Mouse (Mus musculus): Measurements from ENCODE around the gene Isoc2b. TPM values are rescaled to one million over a fixed set of nuclear protein-coding genes. Genes with fewer than 3 reads are reported as not detected.

Isoc2b gene
- polyA plus RNA-seq, 1 experiment from 2014 or later = 8.9 TPM

DNA sequence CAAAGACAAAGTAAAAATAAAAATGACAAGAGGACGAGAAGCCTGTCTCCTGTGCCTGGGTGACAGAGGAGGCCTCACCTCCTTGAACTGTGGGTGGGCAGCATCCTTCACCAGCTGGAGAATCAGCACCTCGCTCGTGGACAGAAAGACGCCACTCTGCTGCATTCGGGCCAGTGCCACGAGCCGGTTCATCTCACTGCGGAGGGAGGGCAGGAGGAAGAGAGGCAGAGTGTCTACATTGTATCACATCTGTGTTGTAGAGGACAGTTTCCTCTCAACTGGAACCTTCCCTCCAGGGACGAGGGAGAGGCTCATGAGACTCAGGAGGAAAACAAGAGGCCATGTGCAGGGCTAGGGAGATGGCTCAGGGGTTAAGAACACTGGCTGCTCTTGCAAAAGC is 20.7 kb downstream of the Isoc2b start:
- H3K9ac ChIP-seq (ENCODE audit: low read length) = no peak overlapping the region
- H3K9me3 ChIP-seq (ENCODE audit: control insufficient read depth, low read length) = no peaks in the 10 kb centered on the region
- WGBS = 59% methylated on average over 9 of the region's 9 CpGs
- no peak overlapping the region for H3K4me3 ChIP-seq (ENCODE audit: low read depth, low read length)
- H3K4me2 ChIP-seq (ENCODE audit: low read length) = no peak overlapping the region
- ATAC-seq (replicated peaks; ENCODE audit: low FRiP score, low TSS enrichment, low read depth) (no peak), DNase-seq (ENCODE audit: low spot score) (no peak)
- H3K27ac ChIP-seq (ENCODE audit: low read depth) = no peak overlapping the region
- peaks cover 6% of the 10 kb centered on the region for H3K4me1 ChIP-seq (replicated peaks; ENCODE audit: control insufficient read depth, insufficient read depth, low read length)
- H3K36me3 ChIP-seq (ENCODE audit: control insufficient read depth, insufficient read depth, low read length) = no peaks in the 10 kb centered on the region
- H3K27me3 ChIP-seq (replicated peaks; ENCODE audit: control insufficient read depth, insufficient read depth, low read length) = peaks cover 21% of the 10 kb centered on the region

DNA sequence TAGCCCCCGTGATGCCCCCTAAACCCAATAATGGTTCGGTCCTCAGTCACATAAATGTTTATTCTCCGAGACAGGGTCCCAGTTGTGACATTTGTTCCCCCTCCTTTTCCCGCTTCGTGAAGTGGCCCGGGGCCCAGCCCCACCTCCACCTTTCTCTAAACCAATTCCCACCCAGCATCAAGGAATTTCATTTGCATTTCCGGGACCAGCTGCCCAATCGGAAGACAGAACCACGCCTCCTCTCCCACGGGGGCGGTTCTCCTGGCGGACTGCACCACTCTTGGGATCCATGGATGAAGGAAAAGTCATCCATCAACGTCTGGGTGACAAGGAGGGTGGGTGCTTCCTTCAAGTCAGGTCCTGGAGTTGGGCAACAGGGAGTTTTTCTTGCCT is 25.1 kb downstream of the Isoc2b start:
- peak; percentile 88 for DNase-seq (ENCODE audit: low spot score)
- H3K4me3 ChIP-seq (ENCODE audit: low read depth, low read length) = peak overlapping the region; percentile 39
- H3K4me2 ChIP-seq (ENCODE audit: low read length) = peak overlapping the region; percentile 93
- WGBS = under 1% methylated on average over 13 of the region's 13 CpGs
- ATAC-seq (replicated peaks; ENCODE audit: low FRiP score, low TSS enrichment, low read depth) = peak; percentile 88
- no peak overlapping the region for H3K27ac ChIP-seq (ENCODE audit: low read depth)
- no peaks in the 10 kb centered on the region for H3K9me3 ChIP-seq (ENCODE audit: control insufficient read depth, low read length)
- no peaks in the 10 kb centered on the region for H3K36me3 ChIP-seq (ENCODE audit: control insufficient read depth, insufficient read depth, low read length)
- H3K4me1 ChIP-seq (replicated peaks; ENCODE audit: control insufficient read depth, insufficient read depth, low read length) = peaks cover 14% of the 10 kb centered on the region
- H3K27me3 ChIP-seq (replicated peaks; ENCODE audit: control insufficient read depth, insufficient read depth, low read length) = peaks cover 55% of the 10 kb centered on the region
- 0 out of 2 replicates have a peak overlapping the region, but pooled peaks have one; percentile 16 for H3K9ac ChIP-seq (ENCODE audit: low read length)

DNA sequence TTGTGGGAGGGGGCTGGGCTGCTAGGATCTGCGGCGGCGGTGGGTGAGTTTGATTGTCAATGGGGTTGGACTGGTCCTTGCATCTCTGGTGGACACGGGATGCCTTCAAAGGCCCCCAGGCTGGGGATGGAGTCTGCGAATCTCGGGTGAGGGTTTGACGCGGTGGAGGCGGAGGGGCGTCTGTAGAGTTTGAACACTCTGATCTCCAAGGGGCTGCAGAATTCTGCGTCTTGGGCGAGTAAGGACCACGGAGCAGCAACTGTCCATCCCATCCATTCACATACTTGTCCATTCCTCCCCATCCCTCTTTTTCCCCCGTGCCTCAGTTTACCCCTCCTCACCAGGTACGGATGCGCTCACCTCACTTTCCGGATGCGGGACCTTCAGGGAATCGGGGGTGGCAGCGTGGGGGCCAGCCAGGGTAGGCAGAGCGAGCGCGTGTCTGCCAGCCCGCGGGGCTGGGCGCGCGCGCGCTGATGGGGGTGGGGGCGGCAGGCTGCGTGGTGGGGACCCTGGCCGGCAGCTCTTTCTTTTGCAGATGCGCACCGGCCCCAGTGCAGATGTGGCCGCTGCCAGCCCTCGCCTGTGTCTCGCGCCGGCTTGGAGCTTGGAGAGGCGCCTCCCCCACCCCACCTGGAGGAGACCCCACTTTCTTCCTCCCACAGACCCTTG is 25.7 kb downstream of the Isoc2b start, which contains the start of gene Shisa7:
Gene Shisa7 (minus strand): TSS at position 452 of the 672 bp plus-strand sequence.
- ATAC-seq (replicated peaks; ENCODE audit: low FRiP score, low TSS enrichment, low read depth) (peak; percentile 63), DNase-seq (ENCODE audit: low spot score) (no peak)
- H3K36me3 ChIP-seq (ENCODE audit: control insufficient read depth, insufficient read depth, low read length) = no peaks in the 10 kb centered on the region
- H3K9ac ChIP-seq (ENCODE audit: low read length) = peak within 1 kb of the TSS; percentile 25; the same call in 1 of the 2 replicates
- H3K27ac ChIP-seq (ENCODE audit: low read depth) = no peak within 1 kb of the TSS
- H3K27me3 ChIP-seq (replicated peaks; ENCODE audit: control insufficient read depth, insufficient read depth, low read length) = peaks cover 60% of the 10 kb centered on the region
- no peaks in the 10 kb centered on the region for H3K9me3 ChIP-seq (ENCODE audit: control insufficient read depth, low read length)
- H3K4me3 ChIP-seq (ENCODE audit: low read depth, low read length) = peak within 1 kb of the TSS; percentile 39
- H3K4me2 ChIP-seq (ENCODE audit: low read length) = peak within 1 kb of the TSS; percentile 93
- peaks cover 14% of the 10 kb centered on the region for H3K4me1 ChIP-seq (replicated peaks; ENCODE audit: control insufficient read depth, insufficient read depth, low read length)
- 2% methylated on average over 41 of the region's 41 CpGs for WGBS

DNA sequence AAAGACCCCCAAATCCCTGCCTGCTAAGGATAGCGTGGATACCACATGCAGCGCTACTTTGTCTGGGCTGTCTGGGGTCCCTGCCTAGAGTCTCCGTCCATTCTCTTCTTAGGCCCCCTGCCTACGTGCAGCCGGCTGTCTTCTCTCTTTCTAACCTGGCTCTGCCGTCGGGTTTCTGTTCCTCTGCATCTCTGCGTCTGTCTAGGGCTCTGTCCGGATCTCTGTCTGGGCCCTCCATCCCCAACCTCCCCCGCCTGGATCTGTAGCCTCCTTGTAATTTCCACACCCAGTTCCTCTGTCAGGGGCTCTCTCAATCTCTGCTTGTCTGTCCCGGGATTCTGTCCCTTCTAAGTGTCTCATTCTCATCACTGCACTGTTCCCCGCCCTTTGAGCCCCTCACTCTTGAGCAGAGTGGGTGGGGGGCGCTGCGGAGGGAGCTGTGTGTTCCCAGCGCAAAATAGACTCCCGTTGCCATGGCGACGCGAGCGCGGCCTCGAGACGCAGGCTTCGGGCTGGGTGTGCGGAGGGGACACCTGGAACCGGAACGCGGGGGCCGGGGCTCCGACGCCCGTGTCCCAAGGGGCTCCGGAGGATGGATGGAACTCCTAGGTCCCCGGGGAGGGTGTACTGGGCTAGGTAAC is 26.3 kb downstream of the Isoc2b start:
- Histone ChIP-seq H3K9ac (ENCODE audit: low read length) (0 out of 2 replicates have a peak overlapping the region, but pooled peaks have one; percentile 25), H3K4me1 (replicated peaks; ENCODE audit: control insufficient read depth, insufficient read depth, low read length) (peaks cover 14% of the 10 kb centered on the region), H3K9me3 (ENCODE audit: control insufficient read depth, low read length) (no peaks in the 10 kb centered on the region), H3K27ac (ENCODE audit: low read depth) (no peak overlapping the region), H3K27me3 (replicated peaks; ENCODE audit: control insufficient read depth, insufficient read depth, low read length) (peaks cover 60% of the 10 kb centered on the region), H3K36me3 (ENCODE audit: control insufficient read depth, insufficient read depth, low read length) (no peaks in the 10 kb centered on the region), H3K4me3 (ENCODE audit: low read depth, low read length) (peak overlapping the region; percentile 39), H3K4me2 (ENCODE audit: low read length) (peak overlapping the region; percentile 93)
- WGBS = 2% methylated on average over 34 of the region's 34 CpGs
- DNase-seq (ENCODE audit: low spot score) = no peak
- ATAC-seq (replicated peaks; ENCODE audit: low FRiP score, low TSS enrichment, low read depth) = no peak

DNA sequence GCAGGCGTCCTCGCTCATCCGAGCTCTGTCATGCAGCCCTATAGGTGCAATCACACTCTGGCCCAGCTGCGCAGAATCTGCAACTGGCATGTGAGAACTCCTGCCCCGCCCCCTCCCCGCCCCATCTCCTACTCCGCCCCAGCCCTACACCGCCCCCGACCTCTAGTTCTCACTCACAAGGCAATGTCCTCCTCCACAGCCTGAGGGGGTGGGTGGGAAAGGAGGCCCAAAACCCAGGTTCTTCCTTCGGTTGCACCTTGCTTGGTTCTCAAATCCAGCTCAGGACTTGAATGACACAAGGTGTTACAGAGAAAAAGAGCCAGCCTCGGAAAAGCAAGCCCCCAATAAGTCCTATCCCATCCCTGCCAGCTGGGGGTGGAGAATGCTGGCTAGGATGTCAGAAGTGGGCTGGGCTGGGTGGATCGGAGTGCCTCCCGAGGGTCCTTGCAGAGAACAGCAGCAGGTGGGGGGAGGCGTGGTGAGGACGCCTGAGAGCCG is 27.4 kb downstream of the Isoc2b start:
- Histone ChIP-seq H3K27me3 (replicated peaks; ENCODE audit: control insufficient read depth, insufficient read depth, low read length) (peaks cover 66% of the 10 kb centered on the region), H3K4me3 (ENCODE audit: low read depth, low read length) (no peak overlapping the region; the same call in 1 of the 2 replicates), H3K4me1 (replicated peaks; ENCODE audit: control insufficient read depth, insufficient read depth, low read length) (peaks cover 14% of the 10 kb centered on the region), H3K4me2 (ENCODE audit: low read length) (peak overlapping the region; percentile 33), H3K9me3 (ENCODE audit: control insufficient read depth, low read length) (no peaks in the 10 kb centered on the region), H3K36me3 (ENCODE audit: control insufficient read depth, insufficient read depth, low read length) (no peaks in the 10 kb centered on the region), H3K9ac (ENCODE audit: low read length) (no peak overlapping the region), H3K27ac (ENCODE audit: low read depth) (no peak overlapping the region)
- 0% methylated on average over 16 of the region's 16 CpGs for WGBS
- ATAC-seq (replicated peaks; ENCODE audit: low FRiP score, low TSS enrichment, low read depth) = peak; percentile 54
- peak; percentile 62 for DNase-seq (ENCODE audit: low spot score)

DNA sequence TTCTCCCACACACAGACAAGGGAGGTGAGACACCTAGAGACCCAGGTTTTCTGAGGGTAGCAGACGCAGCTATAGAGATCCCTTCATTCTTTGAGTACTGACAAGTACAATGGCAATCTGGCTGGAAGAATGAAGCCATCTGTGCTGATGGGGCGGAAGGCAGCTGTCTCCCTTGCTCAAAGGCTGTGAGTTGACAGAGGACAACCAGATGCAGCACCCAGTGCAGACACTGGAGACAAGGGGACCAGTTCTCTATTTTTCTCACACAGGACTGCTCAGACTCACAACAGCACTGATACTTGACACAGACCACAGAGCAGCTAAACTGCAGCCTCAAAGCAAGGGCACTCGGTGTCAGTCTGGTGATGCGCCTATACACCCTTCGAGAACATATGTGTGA is 28.0 kb downstream of the Isoc2b start:
- Histone ChIP-seq H3K9me3 (ENCODE audit: control insufficient read depth, low read length) (peaks cover under 1% of the 10 kb centered on the region; the same call in 1 of the 2 replicates), H3K9ac (ENCODE audit: low read length) (no peak overlapping the region), H3K36me3 (ENCODE audit: control insufficient read depth, insufficient read depth, low read length) (no peaks in the 10 kb centered on the region), H3K27me3 (replicated peaks; ENCODE audit: control insufficient read depth, insufficient read depth, low read length) (peaks cover 72% of the 10 kb centered on the region), H3K4me1 (replicated peaks; ENCODE audit: control insufficient read depth, insufficient read depth, low read length) (peaks cover 14% of the 10 kb centered on the region), H3K4me2 (ENCODE audit: low read length) (no peak overlapping the region), H3K27ac (ENCODE audit: low read depth) (no peak overlapping the region), H3K4me3 (ENCODE audit: low read depth, low read length) (no peak overlapping the region)
- no peak for DNase-seq (ENCODE audit: low spot score)
- no peak for ATAC-seq (replicated peaks; ENCODE audit: low FRiP score, low TSS enrichment, low read depth)
- 51% methylated on average over 5 of the region's 5 CpGs for WGBS

DNA sequence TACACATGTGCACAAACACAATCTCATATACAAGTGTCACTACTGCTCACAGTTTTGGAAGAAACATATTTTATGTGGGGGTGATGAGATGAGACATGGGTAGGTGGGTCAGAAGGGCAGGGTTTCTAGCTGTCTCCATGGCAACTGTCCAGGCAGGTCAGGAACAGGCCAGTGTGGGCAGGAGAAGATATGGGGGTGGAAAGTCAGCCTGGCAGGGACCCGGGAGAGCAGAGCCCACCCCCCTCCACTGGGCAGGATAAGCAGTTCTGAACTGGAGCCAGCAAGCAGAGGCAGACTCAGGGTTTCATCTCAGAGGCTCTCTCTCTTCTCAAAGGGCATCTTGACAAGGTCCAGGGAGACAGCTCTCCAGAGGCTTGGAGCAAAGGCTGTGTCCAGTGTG is 32.4 kb downstream of the Isoc2b start:
- peaks cover 3% of the 10 kb centered on the region; the same call in 1 of the 2 replicates for H3K4me1 ChIP-seq (replicated peaks; ENCODE audit: control insufficient read depth, insufficient read depth, low read length)
- no peak overlapping the region for H3K27ac ChIP-seq (ENCODE audit: low read depth)
- ATAC-seq (replicated peaks; ENCODE audit: low FRiP score, low TSS enrichment, low read depth) = no peak
- peaks cover 69% of the 10 kb centered on the region for H3K27me3 ChIP-seq (replicated peaks; ENCODE audit: control insufficient read depth, insufficient read depth, low read length)
- no peak overlapping the region for H3K4me3 ChIP-seq (ENCODE audit: low read depth, low read length)
- 12% methylated on average over 1 of the region's 1 CpGs for WGBS
- no peaks in the 10 kb centered on the region for H3K36me3 ChIP-seq (ENCODE audit: control insufficient read depth, insufficient read depth, low read length)
- no peak overlapping the region for H3K4me2 ChIP-seq (ENCODE audit: low read length)
- H3K9ac ChIP-seq (ENCODE audit: low read length) = no peak overlapping the region
- peaks cover 3% of the 10 kb centered on the region; the same call in 1 of the 2 replicates for H3K9me3 ChIP-seq (ENCODE audit: control insufficient read depth, low read length)
- no peak for DNase-seq (ENCODE audit: low spot score)

DNA sequence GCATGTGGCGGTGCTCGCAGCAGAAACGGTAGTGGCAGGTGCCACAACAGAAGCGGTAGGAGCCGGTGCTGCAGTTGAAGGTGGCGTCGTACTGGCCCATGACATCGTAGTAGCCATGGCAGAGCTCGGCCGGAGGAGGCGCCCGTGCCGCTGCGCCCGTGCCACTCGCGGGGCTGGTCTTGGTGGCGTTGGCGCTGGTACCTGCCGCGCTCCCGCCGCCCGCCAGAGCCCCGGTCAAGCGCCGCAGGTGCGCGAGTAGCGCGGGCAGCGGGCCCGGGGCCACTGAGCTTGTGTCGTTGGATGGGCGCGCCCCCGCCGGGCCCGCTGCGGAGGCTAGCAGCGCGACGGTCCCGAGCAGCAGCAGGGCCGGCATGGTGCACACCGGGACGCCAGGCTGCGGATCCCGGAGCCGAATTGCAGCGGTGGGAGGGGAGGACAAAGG is 33.7 kb downstream of the Isoc2b start:
- Histone ChIP-seq H3K4me2 (ENCODE audit: low read length) (peak overlapping the region; percentile 69), H3K27me3 (replicated peaks; ENCODE audit: control insufficient read depth, insufficient read depth, low read length) (peaks cover 62% of the 10 kb centered on the region), H3K9ac (ENCODE audit: low read length) (0 out of 2 replicates have a peak overlapping the region, but pooled peaks have one; percentile 20), H3K36me3 (ENCODE audit: control insufficient read depth, insufficient read depth, low read length) (no peaks in the 10 kb centered on the region), H3K9me3 (ENCODE audit: control insufficient read depth, low read length) (peaks cover 3% of the 10 kb centered on the region; the same call in 1 of the 2 replicates), H3K4me3 (ENCODE audit: low read depth, low read length) (peak overlapping the region; percentile 40), H3K27ac (ENCODE audit: low read depth) (no peak overlapping the region), H3K4me1 (replicated peaks; ENCODE audit: control insufficient read depth, insufficient read depth, low read length) (0 out of 2 replicates have a peak, but pooled peaks cover 3% of the 10 kb centered on the region)
- under 1% methylated on average over 51 of the region's 51 CpGs for WGBS
- peak; percentile 83 for ATAC-seq (replicated peaks; ENCODE audit: low FRiP score, low TSS enrichment, low read depth)
- DNase-seq (ENCODE audit: low spot score) = peak; percentile 66
